Mouse (Mus musculus): ENCODE measurements around the gene Corin. TPM values are rescaled to one million over a fixed set of nuclear protein-coding genes. Genes with fewer than 3 reads are reported as not detected.

Gene Corin
- polyA plus RNA-seq (2015; fragmentation: Nextera tagmentation; extraction: Ambion mirVana), result 0.50 and 0.68 TPM in 2 replicates

GRCm38 (mm10) chr5:72503531-72504523, at the start of gene Corin:
TSS of gene Corin (minus strand) at chr5:72504473.

Other genes with a start within 250 kb of the Corin start
- gene Nfxl1, start 55.2 kb upstream of the Corin start, polyA plus RNA-seq (2015; fragmentation: Nextera tagmentation; extraction: Ambion mirVana), result 9.6 and 10.5 TPM in 2 replicates
- gene Zar1, start 76.8 kb upstream of the Corin start, polyA plus RNA-seq (2015; fragmentation: Nextera tagmentation; extraction: Ambion mirVana), result 9.0 and 9.4 TPM in 2 replicates
- gene Gm5868, start 83.1 kb upstream of the Corin start, polyA plus RNA-seq (2015; fragmentation: Nextera tagmentation; extraction: Ambion mirVana), result 3.6 and 5.0 TPM in 2 replicates
- not detected in 2 replicates for gene Cnga1, start 139.8 kb upstream of the Corin start, polyA plus RNA-seq (2015; fragmentation: Nextera tagmentation; extraction: Ambion mirVana)
- gene Nipal1, start 143.3 kb upstream of the Corin start, polyA plus RNA-seq (2015; fragmentation: Nextera tagmentation; extraction: Ambion mirVana), result 3.2 and 4.1 TPM in 2 replicates
- gene Txk, start 248.3 kb upstream of the Corin start, polyA plus RNA-seq (2015; fragmentation: Nextera tagmentation; extraction: Ambion mirVana), result 0.19 TPM in 1 of 2 replicates, not detected in the other